Mouse (Mus musculus): Measurements from ENCODE around the gene Alg14.

DNA sequence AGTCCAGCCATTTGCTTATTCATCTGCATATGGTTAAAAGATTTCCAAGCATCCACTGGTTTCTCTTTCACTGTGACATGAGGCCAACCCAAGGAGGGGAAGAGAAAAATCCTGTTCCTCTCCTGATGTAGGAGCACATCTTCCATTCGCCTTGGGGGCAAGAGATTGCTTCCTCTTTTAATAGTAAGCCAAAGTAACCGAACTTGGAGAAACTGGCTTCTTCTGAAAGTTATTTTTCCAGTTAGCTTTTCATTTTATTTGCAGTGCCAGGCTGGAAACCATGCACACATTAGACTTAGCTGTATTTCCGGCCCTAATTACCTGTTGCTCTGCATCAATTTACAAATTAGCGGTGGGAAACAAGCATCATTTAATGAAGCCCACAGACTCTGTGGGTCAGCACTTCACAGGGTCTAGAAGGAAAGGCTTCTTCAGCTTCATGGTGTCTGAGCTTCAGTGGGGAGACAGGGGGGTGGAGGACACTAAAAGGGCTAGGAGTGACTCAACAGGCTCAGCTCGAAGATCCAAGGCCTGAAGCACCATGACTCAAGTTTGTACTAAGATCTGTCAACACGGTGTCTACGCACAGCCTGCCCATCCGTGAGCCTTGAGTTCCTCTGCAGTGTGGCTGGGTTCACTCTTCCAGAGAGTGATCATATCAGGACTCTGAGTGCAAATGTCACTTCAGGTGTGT is 80.1 kb downstream of the Alg14 start:
- no peak for TF ChIP-seq CTCF (IDR thresholded peaks at IDR 0.05; ENCODE audit: control insufficient read depth, insufficient read depth, low read length)
- no peak for TF ChIP-seq POLR2A (IDR thresholded peaks at IDR 0.05; ENCODE audit: borderline replicate concordance, control insufficient read depth, low read depth, low read length)
